Mouse (Mus musculus) myocyte (in vitro differentiated cells): ENCODE measurements around the gene Creb5. TPM values are rescaled to one million over a fixed set of nuclear protein-coding genes. Genes with fewer than 3 reads are reported as not detected.
A peak's percentile ranks its signal among the peaks of the same experiment; 100 is the strongest.

Experiments used
- H3K27me3 ChIP-seq: one replicate; pipeline ENCODE4 v1.6.1; 2011; ENCODE audit not compliant: control insufficient read depth, insufficient read depth, insufficient read length
- H3K36me3 ChIP-seq: one replicate; pipeline ENCODE4 v1.6.1; 2011; ENCODE audit not compliant: control insufficient read depth, insufficient read depth
- H3K4me2 ChIP-seq: one replicate; pipeline ENCODE4 v1.6.1; 2011; ENCODE audit warnings: low read depth, control low read depth
- H3K4me3 ChIP-seq: one replicate; pipeline ENCODE4 v1.5.1; 2011; ENCODE audit warnings: mild to moderate bottlenecking, control low read depth, moderate library complexity
- H3K79me2 ChIP-seq: one replicate; pipeline ENCODE4 v1.6.1; 2011; ENCODE audit not compliant: control insufficient read depth, insufficient read depth
- H3ac ChIP-seq: one replicate; pipeline ENCODE4 v1.6.1; 2011; ENCODE audit not compliant: control insufficient read depth, insufficient read length
- CEBPB ChIP-seq: IDR thresholded peaks from 2 replicates; pipeline ENCODE4 v1.6.1; 2011; ENCODE audit warnings: mild to moderate bottlenecking, moderate library complexity; ENCODE audit not compliant: poor library complexity, insufficient read depth, severe bottlenecking
- E2F4 ChIP-seq: IDR thresholded peaks from one replicate; pipeline ENCODE4 v1.6.1; 2011; ENCODE audit warnings: mild to moderate bottlenecking, control low read depth, moderate library complexity; ENCODE audit not compliant: insufficient read depth
- MAX ChIP-seq: IDR thresholded peaks from one replicate; pipeline ENCODE4 v1.6.1; 2011; ENCODE audit warnings: low read depth, mild to moderate bottlenecking, control low read depth
- MYOD1 ChIP-seq, 3 experiments: IDR thresholded peaks; one replicate each; pipeline ENCODE4 v1.6.1; 2011; ENCODE audit warnings: control low read depth in 2 of 3, low read depth in 2 of 3, mild to moderate bottlenecking in 2 of 3, moderate library complexity in 1 of 3; ENCODE audit not compliant: insufficient read length in 2 of 3, control insufficient read depth in 1 of 3
- MYOG ChIP-seq, 3 experiments: IDR thresholded peaks; one replicate each; pipeline ENCODE4 v1.6.1; 2011; ENCODE audit warnings: control low read depth in 2 of 3, low read depth in 2 of 3, mild to moderate bottlenecking in 2 of 3; ENCODE audit not compliant: insufficient read length in 2 of 3, control insufficient read depth in 1 of 3, insufficient read depth in 1 of 3
- POLR2A ChIP-seq: IDR thresholded peaks from one replicate; pipeline ENCODE4 v1.6.1; 2011; ENCODE audit warnings: low read depth, mild to moderate bottlenecking, control low read depth, moderate library complexity; ENCODE audit not compliant: insufficient read length
- POLR2AphosphoS2 ChIP-seq: IDR thresholded peaks from one replicate; pipeline ENCODE4 v1.6.1; 2011; ENCODE audit warnings: low read depth, control low read depth; ENCODE audit not compliant: insufficient read length
- REST ChIP-seq: IDR thresholded peaks from one replicate; pipeline ENCODE4 v1.6.1; 2011; ENCODE audit warnings: mild to moderate bottlenecking, control low read depth, moderate library complexity; ENCODE audit not compliant: insufficient read depth, insufficient read length
- SRF ChIP-seq: IDR thresholded peaks from one replicate; pipeline ENCODE4 v1.6.1; 2011; ENCODE audit warnings: low read depth; ENCODE audit not compliant: control insufficient read depth, insufficient read length
- TCF12 ChIP-seq: IDR thresholded peaks from one replicate; pipeline ENCODE4 v1.6.1; 2011; ENCODE audit warnings: mild to moderate bottlenecking, control low read depth; ENCODE audit not compliant: poor library complexity, insufficient read depth, severe bottlenecking
- TCF3 ChIP-seq: IDR thresholded peaks from one replicate; pipeline ENCODE4 v1.6.1; 2011; ENCODE audit warnings: low read depth, control low read depth; ENCODE audit not compliant: insufficient read length
- USF1 ChIP-seq: IDR thresholded peaks from one replicate; pipeline ENCODE4 v1.6.1; 2011; ENCODE audit warnings: low read depth, mild to moderate bottlenecking, control low read depth, moderate library complexity
- polyA plus RNA-seq: library from polyadenylated mRNA; unstranded; fragments of >200 nt; fragmentation: generic; extraction: Trizol; gene quantifications from one replicate; pipeline ENCODE4 v1.2.1, GENCODE M21; 2012; ENCODE audit warnings: missing spikeins

The Creb5 gene
- polyA plus RNA-seq, 1 experiment = 1.4 TPM

- no peaks in the 10 kb centered on the region for H3K79me2 ChIP-seq
- TF ChIP-seq MYOD1 (IDR thresholded peaks at IDR 0.05; ENCODE audit: control insufficient read depth in 1 of 3, insufficient read length in 2 of 3, low read depth in 2 of 3) (peak in 1 of 3 experiments; percentile 6), TCF12 (no peak)
- no peak overlapping the region for H3ac ChIP-seq
- no peaks in the 10 kb centered on the region for H3K27me3 ChIP-seq
- no peak overlapping the region for H3K4me2 ChIP-seq
- H3K36me3 ChIP-seq = no peaks in the 10 kb centered on the region
- H3K4me3 ChIP-seq = no peak overlapping the region
Measured at GRCm38 (mm10) chr6:53704440-53704839, 417.4 kb downstream of the Creb5 start.

GRCm38 (mm10) chr6:53706604-53707330, 419.7 kb downstream of the Creb5 start:
- Histone ChIP-seq H3K4me3 (no peak overlapping the region), H3ac (no peak overlapping the region), H3K79me2 (no peaks in the 10 kb centered on the region), H3K4me2 (peak overlapping the region; percentile 13), H3K27me3 (no peaks in the 10 kb centered on the region), H3K36me3 (no peaks in the 10 kb centered on the region)
- TF ChIP-seq POLR2AphosphoS2 (no peak), CEBPB (peak; percentile 55; the same call in 1 of the 2 replicates)

GRCm38 (mm10) chr6:53707795-53708194, 420.7 kb downstream of the Creb5 start:
- H3K4me3 ChIP-seq = no peak overlapping the region
- TF ChIP-seq TCF12 (no peak), SRF (no peak), CEBPB (no peak), USF1 (no peak), POLR2A (no peak), MYOG (IDR thresholded peaks at IDR 0.05; ENCODE audit: control insufficient read depth in 1 of 3, insufficient read depth in 1 of 3, insufficient read length in 2 of 3, low read depth in 2 of 3) (no peak), MAX (no peak), MYOD1 (IDR thresholded peaks at IDR 0.05; ENCODE audit: control insufficient read depth in 1 of 3, insufficient read length in 2 of 3, low read depth in 2 of 3) (no peak), TCF3 (no peak), E2F4 (no peak)
- H3K36me3 ChIP-seq = no peaks in the 10 kb centered on the region
- H3K4me2 ChIP-seq = no peak overlapping the region
- no peaks in the 10 kb centered on the region for H3K27me3 ChIP-seq
- no peak overlapping the region for H3ac ChIP-seq
- no peaks in the 10 kb centered on the region for H3K79me2 ChIP-seq

GRCm38 (mm10) chr6:53709694-53710442, 422.8 kb downstream of the Creb5 start:
- TF ChIP-seq MYOG (IDR thresholded peaks at IDR 0.05; ENCODE audit: control insufficient read depth in 1 of 3, insufficient read depth in 1 of 3, insufficient read length in 2 of 3, low read depth in 2 of 3) (no peak), E2F4 (no peak), SRF (no peak), USF1 (no peak), MAX (no peak), REST (no peak), TCF12 (no peak), TCF3 (no peak), POLR2A (no peak)
- Histone ChIP-seq H3K4me3 (no peak overlapping the region), H3K4me2 (no peak overlapping the region), H3K27me3 (no peaks in the 10 kb centered on the region), H3ac (no peak overlapping the region), H3K79me2 (no peaks in the 10 kb centered on the region), H3K36me3 (no peaks in the 10 kb centered on the region)

- H3K79me2 ChIP-seq = no peaks in the 10 kb centered on the region
- no peak overlapping the region for H3K4me2 ChIP-seq
- H3K4me3 ChIP-seq = no peak overlapping the region
- H3K27me3 ChIP-seq = no peaks in the 10 kb centered on the region
- no peak overlapping the region for H3ac ChIP-seq
- no peaks in the 10 kb centered on the region for H3K36me3 ChIP-seq
- TF ChIP-seq MAX (no peak), POLR2A (no peak), POLR2AphosphoS2 (no peak), MYOD1 (IDR thresholded peaks at IDR 0.05; ENCODE audit: control insufficient read depth in 1 of 3, insufficient read length in 2 of 3, low read depth in 2 of 3) (no peak), E2F4 (no peak), TCF3 (no peak), REST (no peak), USF1 (no peak)
Measured at GRCm38 (mm10) chr6:53710560-53710959, 423.5 kb downstream of the Creb5 start.
